Mouse (Mus musculus): ENCODE data around the gene Olfr524.

DNA sequence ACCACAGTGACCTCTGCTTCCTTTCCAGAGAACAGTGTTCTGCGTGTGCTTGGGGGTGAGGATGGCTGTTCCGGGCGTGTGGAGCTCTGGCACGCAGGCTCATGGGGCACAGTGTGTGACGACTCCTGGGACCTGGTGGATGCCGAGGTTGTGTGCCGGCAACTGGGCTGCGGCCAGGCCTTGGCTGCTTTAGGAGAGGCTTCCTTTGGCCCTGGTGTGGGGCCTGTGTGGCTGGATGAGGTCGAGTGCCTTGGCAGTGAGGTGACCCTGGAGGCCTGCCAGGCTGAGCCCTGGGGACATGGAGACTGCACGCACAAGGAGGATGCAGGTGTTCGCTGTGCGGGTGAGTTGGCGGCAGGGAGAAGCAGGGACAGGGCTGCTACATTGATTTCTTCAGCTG, 22.7 kb upstream of the Olfr524 start:
- TF ChIP-seq CTCF (IDR thresholded peaks at IDR 0.05; ENCODE audit: low read depth, low read length), result no peak
- TF ChIP-seq POLR2A (IDR thresholded peaks at IDR 0.05; ENCODE audit: extremely low read depth, insufficient read depth, low read length), result no peak

Data from liver, adult 2 months (tissue).